Mouse (Mus musculus) bone marrow, adult 2 months (tissue): ENCODE data around the gene Gm49336.

Experiments used
- CTCF ChIP-seq: fragments of 200-500 bp; IDR thresholded peaks from 2 replicates; pipeline ENCODE4 v1.5.1; 2011; ENCODE audit warnings: low read length, control low read depth; ENCODE audit not compliant: control insufficient read depth, insufficient read depth
- POLR2A ChIP-seq: fragments of 200-500 bp; IDR thresholded peaks from 2 replicates; pipeline ENCODE4 v1.6.1; 2011; ENCODE audit warnings: low read depth, mild to moderate bottlenecking, control low read depth, low read length, borderline replicate concordance; ENCODE audit not compliant: control insufficient read depth

GRCm38 (mm10) chr14:60163367-60163766 is 87.9 kb downstream of the Gm49336 start:
- TF ChIP-seq CTCF (no peak), POLR2A (no peak)
